ENCODE assay signal across 27 mouse cellular contexts in the genomic region with DNA sequence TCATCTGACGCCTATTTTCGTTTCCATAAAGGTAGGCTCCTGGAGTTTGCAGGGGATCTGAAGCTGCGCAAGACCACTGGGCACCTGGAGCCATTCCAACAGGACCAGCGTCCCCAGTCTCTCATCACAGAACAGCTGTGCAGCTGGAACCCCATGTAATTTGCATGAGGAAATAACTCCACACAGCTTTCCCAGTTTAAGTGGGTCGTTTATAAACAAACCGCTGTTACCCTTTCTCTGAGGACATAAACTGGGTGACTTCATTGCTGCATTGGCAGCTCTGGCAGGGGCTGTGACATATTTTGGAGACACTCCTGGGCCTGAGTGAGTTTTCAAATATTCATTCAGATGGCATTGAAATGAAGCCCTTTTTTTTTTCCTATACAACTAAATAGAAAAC.
DNase-seq lines count a peak whose midpoint lies in the region; ATAC-seq lines count a peak whose summit lies in the region.
"Had no signal": no experiment of that assay in that cellular context is flagged by ENCODE, and none has a peak within 500 bp of the region (broad histone marks: within the 10 kb centered on the region; RNA-seq: fewer than 3 reads in every experiment).

No protein-coding gene starts in this region.

- no peak overlapping the region for H3K4me2 ChIP-seq in forebrain, embryonic 14.5 days (ENCODE audit: low read length)
- no peak overlapping the region for H3K4me2 ChIP-seq in neural tube, embryonic 13.5 days
- H3K4me2 ChIP-seq in neural tube, embryonic 15.5 days: no peak overlapping the region
- H3K4me2 ChIP-seq: embryonic facial prominence, embryonic 12.5 days; forebrain, embryonic 12.5 days; forebrain, embryonic 15.5 days had no signal

- ATAC-seq in forebrain, embryonic 14.5 days: no peak
- 0 out of 2 replicates have a peak, but pooled peaks have one; percentile 65 for ATAC-seq in neural tube, embryonic 13.5 days (ENCODE audit: low read depth)
- ATAC-seq in neural tube, embryonic 15.5 days (ENCODE audit: low FRiP score): peak; percentile 72
- ATAC-seq: activated CD4-positive, CD25-positive, alpha-beta regulatory T cell, adult 4 months; CD4-positive, CD25-positive, alpha-beta regulatory T cell, adult 4 months; forebrain, embryonic 15.5 days; forebrain, postnatal 0 days; Patski had no signal

- H3K27me3 ChIP-seq in forebrain, embryonic 14.5 days (replicated peaks; ENCODE audit: control insufficient read depth, insufficient read depth, low read length): no peaks in the 10 kb centered on the region
- no peaks in the 10 kb centered on the region for H3K27me3 ChIP-seq in forebrain, embryonic 10.5 days (ENCODE audit: poor library complexity, severe bottlenecking)
- H3K27me3 ChIP-seq in neural tube, embryonic 13.5 days: no peaks in the 10 kb centered on the region
- H3K27me3 ChIP-seq in neural tube, embryonic 15.5 days (replicated peaks): no peaks in the 10 kb centered on the region
- H3K27me3 ChIP-seq: CH12.LX; embryonic facial prominence, embryonic 12.5 days; forebrain, embryonic 12.5 days; forebrain, embryonic 15.5 days had no signal

- 80% methylated on average over 6 of the region's 6 CpGs for WGBS in forebrain, embryonic 14.5 days
- WGBS in forebrain, embryonic 10.5 days: 91% methylated on average over 6 of the region's 6 CpGs
- 55% methylated on average over 6 of the region's 6 CpGs for WGBS in neural tube, embryonic 13.5 days
- 50% methylated on average over 6 of the region's 6 CpGs for WGBS in neural tube, embryonic 15.5 days

- no peaks in the 10 kb centered on the region for H3K4me1 ChIP-seq in forebrain, embryonic 14.5 days (ENCODE audit: control insufficient read depth, insufficient read depth, low read length)
- H3K4me1 ChIP-seq in forebrain, embryonic 10.5 days: no peaks in the 10 kb centered on the region
- peaks cover 13% of the 10 kb centered on the region for H3K4me1 ChIP-seq in neural tube, embryonic 13.5 days (replicated peaks)
- 0 out of 2 replicates have a peak, but pooled peaks cover 7% of the 10 kb centered on the region for H3K4me1 ChIP-seq in neural tube, embryonic 15.5 days
- H3K4me1 ChIP-seq: embryonic facial prominence, embryonic 10.5 days; embryonic facial prominence, embryonic 12.5 days; forebrain, embryonic 12.5 days; forebrain, embryonic 15.5 days had no signal

- no peak overlapping the region for H3K4me3 ChIP-seq in forebrain, embryonic 14.5 days (ENCODE audit: low read depth, low read length)
- no peak overlapping the region for H3K4me3 ChIP-seq in forebrain, embryonic 10.5 days
- H3K4me3 ChIP-seq in neural tube, embryonic 13.5 days: no peak overlapping the region
- no peak overlapping the region for H3K4me3 ChIP-seq in neural tube, embryonic 15.5 days (replicated peaks)
- H3K4me3 ChIP-seq: embryonic facial prominence, embryonic 10.5 days; embryonic facial prominence, embryonic 12.5 days; forebrain, embryonic 12.5 days; forebrain, embryonic 15.5 days had no signal

- H3K9me3 ChIP-seq in forebrain, embryonic 14.5 days (replicated peaks; ENCODE audit: control insufficient read depth, low read length): no peaks in the 10 kb centered on the region
- no peaks in the 10 kb centered on the region for H3K9me3 ChIP-seq in forebrain, embryonic 10.5 days
- no peaks in the 10 kb centered on the region for H3K9me3 ChIP-seq in neural tube, embryonic 13.5 days
- H3K9me3 ChIP-seq in neural tube, embryonic 15.5 days (replicated peaks): no peaks in the 10 kb centered on the region
- H3K9me3 ChIP-seq: embryonic facial prominence, embryonic 10.5 days; embryonic facial prominence, embryonic 12.5 days; forebrain, embryonic 12.5 days; forebrain, embryonic 15.5 days had no signal

- no peak overlapping the region for H3K27ac ChIP-seq in forebrain, embryonic 14.5 days (ENCODE audit: low read depth, low read length)
- no peak overlapping the region for H3K27ac ChIP-seq in forebrain, embryonic 10.5 days
- no peak overlapping the region for H3K27ac ChIP-seq in neural tube, embryonic 13.5 days (replicated peaks)
- no peak overlapping the region for H3K27ac ChIP-seq in neural tube, embryonic 15.5 days (replicated peaks)
- H3K27ac ChIP-seq: embryonic facial prominence, embryonic 10.5 days; embryonic facial prominence, embryonic 12.5 days; forebrain, embryonic 12.5 days; forebrain, embryonic 15.5 days had no signal

- H3K9ac ChIP-seq in forebrain, embryonic 14.5 days (ENCODE audit: low read length): no peak overlapping the region
- no peak overlapping the region for H3K9ac ChIP-seq in neural tube, embryonic 13.5 days
- H3K9ac ChIP-seq in neural tube, embryonic 15.5 days (replicated peaks): no peak overlapping the region
- H3K9ac ChIP-seq: embryonic facial prominence, embryonic 12.5 days; forebrain, embryonic 12.5 days; forebrain, embryonic 15.5 days; forebrain, postnatal 0 days had no signal

- no peaks in the 10 kb centered on the region for H3K36me3 ChIP-seq in forebrain, embryonic 14.5 days (ENCODE audit: control insufficient read depth, insufficient read depth, low read length)
- H3K36me3 ChIP-seq in forebrain, embryonic 10.5 days (replicated peaks): no peaks in the 10 kb centered on the region
- H3K36me3 ChIP-seq in neural tube, embryonic 13.5 days: no peaks in the 10 kb centered on the region
- H3K36me3 ChIP-seq in neural tube, embryonic 15.5 days: no peaks in the 10 kb centered on the region
- H3K36me3 ChIP-seq: embryonic facial prominence, embryonic 10.5 days; embryonic facial prominence, embryonic 12.5 days; forebrain, embryonic 12.5 days; forebrain, embryonic 15.5 days; G1E had no signal

- DNase-seq in forebrain, embryonic 14.5 days (ENCODE audit: low spot score): peak; percentile 7
- no peak for DNase-seq in forebrain, embryonic 10.5 days (ENCODE audit: extremely low spot score, low spot score)
- no peak for DNase-seq in neural tube, embryonic 10.5 days (ENCODE audit: extremely low spot score, low spot score)
- peak; percentile 10 for DNase-seq in right cerebral cortex, postnatal 4 days
- no peak for DNase-seq in right cerebral cortex, adult 18-20 months
- DNase-seq in cerebellum, postnatal 36 days: no peak
- DNase-seq: adrenal gland, adult 8-10 months; adrenal gland, postnatal 14 days; adrenal gland, postnatal 36 days; B cell, adult 2 months; cerebellum, adult 11 months; cerebellum, adult 18-20 months; cerebellum, adult 8-10 months; cerebellum, adult 9-11 months; cerebellum, postnatal 14 days; forebrain, postnatal 0 days had no signal

Comparison
In these comparisons a context has a peak if more than half of its experiments do, and no peak if none do; other contexts are left out.
1. DNase-seq: peak in forebrain, embryonic 14.5 days (single experiment) and right cerebral cortex, postnatal 4 days (single experiment); none in forebrain, embryonic 10.5 days (single experiment), neural tube, embryonic 10.5 days (single experiment), right cerebral cortex, adult 18-20 months (single experiment) and cerebellum, postnatal 36 days (0 of 2).